Mouse (Mus musculus) central nervous system, embryonic 14 days (tissue): ENCODE data around the gene Scgb2b11. TPM values are rescaled to one million over a fixed set of nuclear protein-coding genes. Genes with fewer than 3 reads are reported as not detected.

Experiments
- polyA plus RNA-seq: library from polyadenylated mRNA; depleted of rRNA; stranded (reverse); fragments of >200 nt; gene quantifications from 2 replicates; pipeline ENCODE4 v1.2.3, GENCODE M21; 2012; rRNA removed

The Scgb2b11 gene
- polyA plus RNA-seq, result not detected in 2 replicates

DNA sequence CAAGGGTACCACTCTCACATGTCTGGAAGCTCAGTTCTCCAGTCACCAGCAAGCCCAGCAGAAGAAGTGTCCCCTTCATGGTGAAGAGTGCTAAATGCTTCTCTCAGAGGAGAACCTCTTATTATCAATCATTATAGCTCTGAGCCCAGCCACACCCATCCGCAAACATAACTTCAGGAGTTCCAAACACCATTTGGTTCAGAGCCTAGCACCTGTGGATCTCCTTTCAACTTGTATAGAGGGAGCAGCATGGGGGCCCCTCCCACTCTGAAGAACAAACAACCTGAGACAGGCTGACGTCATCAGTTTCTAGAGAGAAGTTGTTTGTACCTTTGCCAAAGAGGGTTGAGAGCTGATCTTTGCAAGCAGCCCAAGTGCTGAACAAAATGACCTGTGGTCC is at the start of gene Scgb2b11:
Gene Scgb2b11, minus strand, starts transcription at position 101 of the 400 bp plus-strand sequence.

DNA sequence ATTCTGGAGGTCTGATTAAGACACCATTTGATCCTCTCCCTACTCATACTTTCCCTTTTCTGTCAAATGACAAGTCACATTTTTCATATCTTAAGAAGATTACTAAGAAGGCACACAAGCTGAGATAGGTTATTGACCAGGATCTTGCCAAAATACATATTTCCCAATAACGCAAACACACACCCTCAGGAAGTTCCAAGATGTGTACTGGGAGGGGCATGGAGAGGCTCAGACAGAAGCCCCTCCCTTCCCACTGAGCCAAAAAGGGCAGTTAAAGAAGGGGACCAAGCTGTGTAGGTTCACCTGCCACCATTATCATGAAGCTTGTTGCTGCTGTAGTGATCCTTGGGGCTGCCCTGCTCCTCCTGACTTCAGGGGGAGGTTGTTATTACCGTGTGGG is 11.6 kb upstream of the Scgb2b11 start, which contains the start of gene Scgb1b11:
Gene Scgb1b11, plus strand, starts transcription at position 301 of the 400 bp plus-strand sequence.

Other genes starting within 250 kb of the Scgb2b11 start
- not detected in 2 replicates for gene Scgb1b10, start 110.3 kb downstream of the Scgb2b11 start, polyA plus RNA-seq
- not detected in 2 replicates for gene Scgb1b11, start 11.7 kb upstream of the Scgb2b11 start, polyA plus RNA-seq
- gene Scgb2b12, start 116.1 kb upstream of the Scgb2b11 start, polyA plus RNA-seq, result not detected in 2 replicates
- not detected in 2 replicates for gene Scgb1b12, start 123.0 kb upstream of the Scgb2b11 start, polyA plus RNA-seq
- not detected in 2 replicates for gene Scgb1b29, start 230.4 kb upstream of the Scgb2b11 start, polyA plus RNA-seq